Mouse (Mus musculus) heart, adult 9 months (tissue): Measurements from ENCODE around the gene Spesp1.
A peak's percentile ranks its signal among the peaks of the same experiment; 100 is the strongest.

Experiments used
- DNase-seq, 2 experiments: peaks; one replicate each; pipeline ENCODE4 v3.0.0; 2022; ENCODE audit warnings: low spot score in 2 of 2

Gene Spesp1

DNA sequence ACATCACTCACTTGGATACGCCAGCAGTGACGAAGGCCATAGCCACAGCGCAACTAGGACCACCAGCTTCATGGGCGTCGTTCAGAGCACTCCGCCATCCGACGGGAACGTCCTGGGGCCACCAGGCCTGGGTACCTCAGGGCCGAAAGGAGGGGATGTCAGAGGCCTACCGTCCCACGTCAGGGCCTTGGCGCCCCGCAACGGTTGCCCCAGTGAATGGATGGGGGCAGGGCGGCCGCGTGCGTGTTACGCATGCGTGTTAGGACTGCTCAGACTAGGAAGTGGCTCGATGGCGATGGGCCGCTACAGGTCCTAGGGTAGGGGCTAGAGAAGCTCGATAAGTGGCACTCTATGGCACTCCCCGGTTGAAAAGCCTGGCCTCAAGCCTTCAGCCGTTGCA, at the start of gene Spesp1:
Gene Spesp1, minus strand, starts transcription at position 218 of the 400 bp plus-strand sequence.
- no peak for DNase-seq

DNA sequence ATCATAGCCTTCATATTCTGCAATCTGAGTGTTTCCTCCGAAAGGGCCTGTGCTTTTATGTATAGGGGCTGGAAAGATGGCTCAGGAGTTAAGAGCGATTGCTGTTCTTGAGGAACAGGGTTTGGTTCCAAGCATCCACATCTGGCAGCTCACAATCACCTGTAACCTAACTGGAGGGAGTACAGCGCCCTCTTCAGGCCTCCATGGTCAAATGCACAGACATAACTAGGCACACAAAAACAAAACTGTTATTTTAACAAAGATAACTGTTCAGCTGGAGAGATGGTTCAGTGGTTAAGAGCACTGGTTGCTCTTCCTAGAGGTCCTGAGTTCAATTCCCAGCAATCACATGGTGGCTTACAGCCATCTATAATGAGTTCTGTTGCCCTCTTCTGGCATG, 44.0 kb upstream of the Spesp1 start:
- DNase-seq = no peak

DNA sequence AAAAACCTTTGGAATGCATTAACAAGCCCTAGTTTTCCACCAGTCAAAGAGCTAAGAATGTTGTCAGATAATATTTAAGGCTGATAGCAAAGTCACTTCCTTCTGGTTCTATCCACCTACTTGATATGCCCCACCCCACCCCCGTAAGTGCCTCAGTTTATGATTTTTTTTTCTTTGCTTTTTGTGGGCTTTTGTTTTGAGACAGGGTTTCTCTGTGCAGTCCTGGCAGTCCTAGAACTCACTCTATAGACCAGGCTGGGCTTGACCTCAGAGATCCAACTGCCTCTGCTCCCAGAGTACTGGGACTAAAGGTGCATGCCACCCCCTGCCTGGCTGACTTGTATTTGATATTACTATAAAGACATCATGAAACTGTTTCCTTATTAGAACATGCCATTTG, 41.8 kb upstream of the Spesp1 start:
- no peak for DNase-seq

DNA sequence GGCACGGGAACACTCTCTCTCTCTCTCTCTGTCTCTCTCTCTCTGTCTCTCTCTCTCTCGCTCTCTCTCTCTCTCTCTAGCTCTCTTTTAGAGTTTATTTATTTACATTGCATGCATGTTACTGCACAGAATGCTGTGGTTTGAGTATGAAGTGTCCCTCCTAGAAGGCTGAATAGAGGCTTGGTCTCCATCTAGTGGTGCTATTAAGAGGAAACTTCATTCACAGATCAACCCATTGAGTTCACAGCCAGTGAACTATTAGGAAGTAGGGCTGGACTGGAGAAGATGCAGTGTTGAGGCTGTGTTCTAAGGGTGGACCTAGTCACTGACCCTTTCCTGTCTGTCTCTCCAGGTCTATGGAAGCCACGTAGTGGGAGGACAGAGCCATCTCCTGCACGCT, 36.7 kb upstream of the Spesp1 start:
- DNase-seq = no peak

DNA sequence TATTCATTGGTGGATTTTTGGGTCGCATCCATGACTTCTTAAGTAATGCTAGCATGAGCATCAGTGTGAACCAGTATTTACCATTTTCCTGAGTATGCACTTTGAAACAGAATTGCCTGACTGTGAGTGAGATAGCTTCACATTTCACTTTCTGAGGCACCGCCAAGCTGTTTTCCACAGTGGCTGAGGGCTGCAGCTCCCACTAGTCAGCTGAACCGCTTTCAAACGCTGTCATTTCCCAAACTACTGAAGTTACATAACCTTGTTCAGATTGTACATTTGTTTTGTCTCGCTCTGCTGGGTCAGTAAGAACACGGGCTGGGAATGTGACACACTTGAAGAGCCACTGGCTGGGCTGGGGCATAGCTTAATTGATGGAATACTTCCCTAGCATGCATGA, 33.5 kb upstream of the Spesp1 start:
- no peak for DNase-seq

DNA sequence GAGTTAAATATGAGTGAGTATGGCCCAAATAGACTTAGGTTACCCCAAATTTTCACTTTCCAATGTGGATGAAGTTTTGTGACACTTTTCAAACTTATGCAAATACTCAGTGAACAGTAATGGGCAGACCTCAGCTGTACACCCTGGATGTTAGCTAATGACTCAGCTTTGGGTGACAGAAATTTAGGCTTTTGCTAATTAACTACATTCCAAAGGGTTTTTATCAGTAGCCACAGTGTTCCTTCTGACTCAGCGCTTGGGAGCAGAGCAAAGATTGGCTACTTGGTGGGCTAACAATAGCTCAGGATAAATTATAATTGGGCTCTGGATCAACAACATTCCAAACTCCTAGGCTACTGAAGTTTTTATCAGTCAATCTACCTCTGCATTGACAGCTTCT, 14.9 kb upstream of the Spesp1 start:
- DNase-seq = no peak

DNA sequence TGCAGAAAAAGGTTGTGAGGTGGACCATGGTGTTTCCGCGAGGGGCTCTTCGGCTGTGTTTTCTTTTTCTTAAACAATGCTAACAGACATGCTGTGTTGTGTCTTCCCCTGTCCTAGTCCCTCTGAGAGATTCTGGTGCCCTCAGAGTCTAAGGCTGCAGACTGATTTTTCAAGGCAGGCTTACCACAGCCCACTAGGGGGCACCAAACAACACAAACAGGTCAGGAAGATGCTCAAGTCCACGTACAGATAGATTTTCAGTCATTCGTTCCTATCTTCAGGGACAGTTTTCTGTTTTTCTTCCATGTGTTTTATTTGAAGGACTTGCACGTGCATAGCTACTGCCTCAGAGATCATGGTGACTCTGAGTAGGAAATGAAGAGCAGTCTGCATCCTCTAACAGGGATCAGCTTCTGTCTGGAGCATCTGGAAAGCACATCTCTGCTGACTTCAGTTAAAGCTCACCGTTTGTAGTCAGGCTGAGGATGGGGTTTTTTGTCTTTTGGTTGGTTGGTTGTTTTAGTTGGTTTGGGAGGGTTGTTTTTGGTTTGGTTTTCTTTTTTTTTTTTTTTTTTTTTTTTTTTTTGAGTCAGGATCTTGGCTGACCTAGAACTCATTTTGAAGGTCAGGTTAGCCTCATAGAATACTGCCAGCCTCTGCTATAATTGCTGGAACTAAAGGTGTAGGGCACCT, 13.1 kb upstream of the Spesp1 start:
- peak; percentile 53 to 76 for DNase-seq

DNA sequence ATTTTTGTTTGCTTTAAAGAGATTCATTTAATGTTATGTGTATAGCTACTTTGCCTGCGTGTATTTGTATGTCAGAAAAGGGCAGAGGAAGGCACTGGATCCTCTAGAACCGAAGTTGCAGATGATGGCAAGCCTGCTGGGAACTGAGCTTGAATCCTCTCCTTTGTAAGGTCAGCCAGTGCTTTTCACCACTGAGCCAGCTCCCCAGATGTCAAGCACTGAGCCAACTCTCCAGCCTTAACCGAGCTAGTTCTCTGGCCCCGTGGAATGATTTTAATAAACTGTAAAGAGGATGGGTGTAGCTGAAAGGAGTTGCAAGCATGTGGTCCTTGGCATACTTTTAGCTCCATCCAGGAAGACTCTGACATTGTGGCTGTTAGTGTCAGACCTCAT, 5.6 kb upstream of the Spesp1 start:
- peak; percentile 4 to 27 for DNase-seq

DNA sequence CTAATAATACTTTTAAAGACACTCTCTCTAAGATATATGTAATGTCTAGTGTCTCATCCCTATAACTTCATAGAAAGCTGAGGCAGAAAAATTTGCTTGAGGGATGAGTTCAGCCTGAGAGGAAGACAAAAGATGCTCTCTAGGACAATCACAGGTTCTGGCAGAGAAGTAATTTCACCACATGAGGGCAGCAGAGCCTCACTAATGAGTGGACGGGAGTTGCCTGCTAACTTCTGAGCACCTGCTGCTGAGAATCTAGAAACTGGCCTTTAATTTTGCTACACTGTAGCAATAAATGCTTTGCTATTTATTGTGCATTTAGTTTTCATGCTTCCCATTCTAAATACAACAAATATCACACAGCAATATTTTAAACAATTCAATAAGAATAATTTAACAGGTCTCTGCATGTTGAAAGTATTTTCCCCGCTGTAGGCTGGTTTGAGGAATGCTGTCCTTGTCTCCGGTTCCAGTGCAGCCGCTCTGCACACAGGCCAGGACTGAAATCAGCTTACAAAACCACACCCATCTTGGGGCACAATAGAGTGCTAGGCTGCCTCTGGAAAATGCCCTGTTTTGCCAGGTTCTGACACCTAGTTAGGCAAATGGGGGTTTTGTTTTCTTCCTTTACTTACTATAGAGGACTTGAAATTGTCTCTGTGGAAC, 5.1 kb upstream of the Spesp1 start:
- DNase-seq = peak in 1 of 2 experiments; percentile 60

DNA sequence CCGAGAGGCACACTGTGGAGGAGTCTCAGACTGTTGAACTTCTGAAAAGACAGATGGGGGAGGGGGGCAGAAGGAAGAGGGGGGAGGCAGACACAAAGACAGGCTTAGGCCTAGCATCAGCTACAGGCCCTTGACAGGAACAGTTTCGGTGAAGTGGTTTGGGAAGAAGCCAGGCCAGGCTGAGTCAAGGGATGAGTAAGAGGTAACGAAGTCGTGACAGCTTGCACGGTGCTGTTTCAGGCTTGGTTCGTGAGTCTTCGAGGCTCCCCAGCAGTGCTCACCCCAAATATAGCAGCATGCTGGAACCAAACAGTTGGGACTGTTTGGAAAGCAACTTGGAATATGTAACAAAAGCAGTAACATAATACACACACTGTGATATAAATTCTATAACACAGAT, 2.3 kb upstream of the Spesp1 start:
- no peak for DNase-seq

DNA sequence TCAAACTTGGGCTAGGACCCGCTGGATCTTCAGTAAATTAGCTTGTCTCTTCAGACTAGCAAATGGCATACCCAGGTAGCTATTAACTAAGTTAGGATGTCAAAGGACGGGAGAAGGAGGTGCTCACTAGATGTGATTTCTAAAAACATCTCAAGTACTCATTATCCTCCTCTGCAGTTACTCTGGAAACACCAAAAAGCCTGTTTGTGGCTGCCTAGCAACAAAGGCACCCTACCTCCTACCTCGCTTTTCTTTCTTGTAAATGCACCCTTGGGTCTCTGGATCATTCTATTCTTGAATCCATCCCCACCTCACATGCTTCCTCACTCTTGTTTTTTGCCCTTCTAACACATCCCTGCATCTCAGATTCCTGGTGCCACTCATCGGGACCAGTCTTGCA, 5.1 kb downstream of the Spesp1 start:
- DNase-seq = no peak

DNA sequence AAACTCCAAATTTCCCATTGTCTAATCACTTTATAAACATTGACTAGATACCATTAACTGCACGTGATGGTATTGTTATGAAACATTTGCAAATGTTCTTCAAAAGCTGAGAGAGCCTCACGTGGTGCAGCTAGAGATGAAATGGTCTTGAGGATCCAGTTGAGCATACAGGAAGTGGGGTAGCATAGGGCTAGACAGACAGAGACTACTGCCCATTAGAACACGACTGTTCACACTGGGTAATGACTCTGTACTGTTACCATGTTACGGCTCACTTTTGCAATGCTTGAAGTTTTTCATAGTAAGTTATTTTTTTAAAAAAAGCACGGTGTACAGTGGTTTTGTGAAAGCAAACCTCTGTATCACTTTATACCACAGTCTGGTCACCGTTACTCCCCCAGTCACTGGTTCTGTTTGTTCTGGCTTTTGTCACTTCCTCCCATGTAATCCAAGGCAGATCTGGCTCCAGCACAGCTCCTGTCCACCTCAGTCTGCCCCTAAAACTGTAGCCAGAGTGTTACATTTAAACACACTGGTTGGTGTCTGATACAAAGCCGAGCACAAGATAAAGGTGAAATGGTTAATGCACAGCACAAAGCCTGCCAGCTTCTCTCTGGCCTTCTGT, 11.1 kb downstream of the Spesp1 start:
- no peak for DNase-seq

DNA sequence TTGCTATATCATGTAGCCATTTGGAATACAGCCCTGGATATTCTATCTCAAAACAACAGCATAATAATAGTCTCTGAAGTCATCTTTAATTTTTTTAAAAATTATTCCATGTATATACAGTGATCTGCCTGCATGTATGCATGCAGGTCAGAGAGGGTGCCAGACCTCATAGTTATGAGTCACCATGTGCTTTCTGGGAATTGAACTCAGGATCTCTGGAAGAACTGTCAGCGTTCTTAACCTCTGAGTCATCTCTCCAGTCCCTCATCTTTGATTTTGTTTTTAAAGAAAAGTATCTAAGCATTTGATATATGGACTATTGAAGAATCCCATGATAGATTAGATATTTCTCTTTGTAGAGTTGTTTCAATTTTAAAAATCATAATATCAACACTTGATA, 12.8 kb downstream of the Spesp1 start:
- no peak for DNase-seq

DNA sequence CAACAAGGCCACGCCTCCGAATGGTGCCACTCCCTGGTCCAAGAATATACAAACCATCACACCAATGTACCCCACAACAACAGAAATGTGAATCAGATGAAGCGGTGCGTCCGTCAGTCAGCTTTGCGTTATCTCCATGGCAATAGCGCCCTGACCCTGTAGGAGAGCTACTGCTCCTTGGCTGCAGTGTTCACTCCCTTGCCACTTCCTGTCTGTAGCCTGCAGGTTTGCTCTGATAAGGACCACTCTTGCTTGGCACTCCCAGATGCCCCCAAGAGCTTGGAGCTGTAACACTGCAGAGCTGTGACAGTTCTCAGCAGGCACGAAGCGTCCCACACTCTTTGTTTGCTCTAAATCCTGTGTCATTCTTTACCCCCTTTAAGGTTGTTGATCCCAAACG, 16.7 kb downstream of the Spesp1 start:
- DNase-seq = no peak

DNA sequence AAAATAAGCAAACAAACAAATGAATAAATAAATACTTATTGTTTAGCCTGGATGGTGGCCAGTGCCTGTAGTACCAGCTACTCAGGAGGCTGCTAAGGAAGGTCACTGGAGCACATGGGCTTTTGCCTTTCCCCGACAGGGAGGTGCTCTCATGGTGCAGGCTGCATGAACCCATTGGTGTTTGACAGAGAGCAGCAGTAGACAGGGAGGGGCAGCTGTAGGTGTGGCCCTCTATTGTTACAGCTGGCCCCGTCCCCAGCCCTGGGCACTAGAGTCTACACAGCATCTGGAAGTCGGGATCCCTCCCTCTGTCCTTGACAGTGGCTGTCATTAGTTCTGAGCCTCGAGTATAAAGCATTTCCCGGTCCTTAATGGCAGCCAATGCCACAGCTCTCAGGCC, 18.4 kb downstream of the Spesp1 start:
- DNase-seq = no peak

DNA sequence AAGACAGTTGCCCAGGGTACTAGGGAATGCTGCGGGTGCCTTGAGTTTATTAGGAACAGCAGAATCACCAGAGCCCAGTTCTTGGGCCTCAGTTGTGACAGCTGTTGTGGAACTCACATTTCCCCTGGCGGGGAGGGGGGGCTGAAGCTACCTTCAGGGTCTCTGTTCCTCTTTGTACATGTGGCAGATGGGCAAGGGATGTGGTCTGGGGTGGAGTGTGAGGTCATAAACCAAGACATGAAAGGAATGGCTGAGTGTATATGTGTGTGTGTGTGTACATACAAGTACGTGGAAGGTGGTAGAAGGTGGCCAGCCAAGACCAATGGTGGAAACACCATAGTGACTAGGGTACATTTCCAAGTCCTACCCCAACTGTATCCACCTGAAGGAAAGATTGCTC, 20.6 kb downstream of the Spesp1 start:
- DNase-seq = no peak

DNA sequence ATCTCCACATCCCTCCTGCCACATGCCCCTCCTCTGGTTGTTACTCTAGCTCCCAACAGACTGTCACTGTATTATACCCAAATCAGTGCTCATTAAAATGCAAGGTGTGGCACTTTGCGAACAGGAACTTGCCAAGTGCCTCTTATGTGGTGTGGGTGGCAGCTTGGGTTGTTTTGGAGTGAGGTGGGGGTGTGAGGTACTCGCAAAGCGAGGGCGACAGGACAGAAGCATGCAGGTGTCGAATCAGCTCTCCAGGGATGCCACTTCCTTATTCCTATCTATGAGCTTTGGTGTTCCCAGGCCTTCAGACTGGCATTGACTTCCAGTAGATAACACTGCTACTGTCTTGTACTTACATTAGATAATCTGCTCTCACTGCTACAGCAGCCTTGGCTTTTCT, 21.0 kb downstream of the Spesp1 start:
- DNase-seq = no peak

DNA sequence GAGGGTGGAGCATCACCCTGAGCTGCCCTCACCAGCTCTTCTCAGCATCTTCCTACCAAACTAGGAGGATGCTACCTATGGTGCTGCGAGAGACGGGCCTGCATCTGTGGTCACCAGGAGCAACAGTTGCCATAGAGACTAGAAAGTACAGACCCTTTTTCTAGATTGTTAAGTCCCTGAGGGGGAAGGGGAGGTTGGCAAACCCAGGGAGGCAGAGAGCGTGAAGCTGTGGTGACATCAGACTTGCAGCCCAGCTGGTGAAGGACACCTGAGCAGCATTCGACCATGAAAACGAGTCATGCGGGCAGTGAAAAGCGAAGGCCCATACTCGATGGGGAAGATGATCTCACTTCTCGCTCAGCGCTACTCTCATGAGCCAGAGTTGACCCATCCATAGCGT, 24.0 kb downstream of the Spesp1 start:
- DNase-seq = no peak

DNA sequence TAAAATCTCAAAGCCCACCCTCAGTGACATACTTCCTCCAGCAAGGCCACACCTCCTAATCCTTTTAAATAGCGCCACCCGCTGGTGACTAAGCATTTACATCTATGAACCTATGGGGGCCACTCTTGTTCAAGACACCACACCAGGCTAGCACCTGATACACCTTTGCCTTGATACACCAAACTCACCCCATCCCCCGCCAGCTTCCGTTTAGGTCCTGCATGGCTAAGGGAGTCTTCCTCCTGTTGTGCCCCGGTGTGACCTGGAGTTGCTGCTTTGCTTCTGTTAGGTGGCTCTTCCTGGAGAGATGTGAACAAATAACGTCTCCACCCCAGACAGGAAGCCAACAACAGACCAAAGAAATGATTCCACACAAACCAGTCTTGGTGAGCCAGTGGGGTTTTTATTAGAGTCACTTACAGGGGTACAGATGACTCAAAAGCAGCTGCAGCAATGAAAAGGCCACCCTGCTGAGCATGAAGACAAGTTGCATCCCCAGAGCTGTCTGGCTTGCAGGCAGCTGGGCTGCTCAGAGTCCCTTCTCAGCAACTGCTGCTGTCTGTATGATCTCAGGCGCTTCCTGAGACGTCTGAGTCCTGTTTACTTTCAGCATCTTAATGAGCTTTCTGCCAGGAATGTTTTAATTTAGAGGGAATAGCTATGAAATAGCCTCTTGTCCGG, 26.0 kb downstream of the Spesp1 start:
- DNase-seq = no peak

DNA sequence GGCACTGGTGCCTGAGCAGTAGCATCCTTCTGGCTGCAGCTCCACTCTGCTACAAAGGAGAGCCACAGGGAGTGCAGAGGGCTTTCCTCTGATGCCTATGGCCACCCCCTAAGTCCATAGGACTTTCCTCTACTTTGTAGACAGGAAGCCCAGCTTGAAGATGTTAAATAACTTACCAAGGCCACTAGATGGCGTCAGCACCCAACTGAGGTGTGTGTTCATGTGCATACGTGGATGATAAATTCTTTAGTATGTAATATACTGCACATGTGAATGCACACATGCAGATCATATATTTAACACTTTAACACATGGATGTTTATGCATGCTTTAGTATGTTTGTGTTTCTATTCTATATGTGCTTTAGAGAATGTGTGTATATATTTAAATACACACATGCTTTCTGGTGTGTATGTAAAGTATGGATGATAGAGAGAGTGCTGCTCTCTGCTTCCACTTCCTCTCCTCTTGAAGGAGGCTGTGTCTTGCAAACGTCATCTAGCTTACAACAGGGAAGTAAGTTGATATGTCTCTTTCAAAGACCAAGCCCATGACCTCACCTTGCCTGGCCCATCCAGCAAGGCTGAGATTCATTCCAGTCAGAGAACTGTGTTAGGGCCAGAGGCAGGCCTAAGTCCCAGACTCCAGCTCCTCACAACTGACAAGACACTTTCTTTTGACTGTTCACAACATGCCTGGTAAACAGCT, 28.1 kb downstream of the Spesp1 start:
- no peak for DNase-seq

DNA sequence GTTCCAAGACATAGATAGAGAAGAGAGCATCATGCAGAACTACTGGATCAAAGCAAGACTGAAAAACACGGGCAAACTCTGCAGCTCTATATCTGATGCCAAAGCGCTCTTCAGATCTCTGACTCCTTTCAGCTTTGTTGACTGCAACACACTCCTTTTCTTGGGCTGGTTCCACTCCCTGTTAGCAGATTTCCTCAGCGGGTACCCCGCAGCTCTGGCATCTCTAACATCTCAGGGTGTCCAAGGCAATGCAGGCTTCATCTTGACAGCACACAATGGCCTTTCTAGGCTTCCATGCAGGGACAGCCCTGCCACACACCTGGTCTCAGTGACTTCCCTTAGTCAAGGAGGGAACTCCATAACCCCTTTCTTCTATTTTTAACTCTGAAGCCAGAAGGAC, 31.7 kb downstream of the Spesp1 start:
- no peak for DNase-seq

DNA sequence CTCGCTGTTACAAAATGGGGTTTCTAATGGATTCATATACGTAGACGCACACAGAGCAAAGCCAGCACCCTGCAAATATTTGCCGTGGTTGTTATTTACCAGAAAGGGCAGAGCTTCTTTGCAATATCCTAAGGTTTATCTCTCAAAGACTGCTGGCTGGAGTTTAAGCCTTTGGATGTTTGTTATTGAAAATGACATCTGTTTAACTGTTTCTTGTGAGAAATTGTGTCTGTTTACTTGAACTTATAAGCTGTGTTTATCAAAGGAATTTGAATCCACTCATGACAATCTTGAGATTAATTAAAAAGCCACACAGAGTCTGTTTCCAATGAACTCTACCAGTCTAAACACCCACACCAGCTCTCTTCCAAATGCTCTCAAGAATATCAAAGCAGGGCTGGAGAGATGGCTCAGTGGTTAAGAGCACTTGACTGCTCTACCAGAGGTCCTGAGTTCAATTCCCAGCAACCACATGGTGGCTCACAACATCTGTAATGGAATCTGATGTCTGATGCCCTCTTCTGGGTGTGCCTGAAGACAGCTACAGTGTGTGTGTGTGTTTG, 35.5 kb downstream of the Spesp1 start:
- DNase-seq = no peak
